Mouse (Mus musculus) small intestine, adult 2 months (tissue): Measurements from ENCODE around the gene Ehd1.

ENCODE experiments used
- CTCF ChIP-seq: fragments of 200-500 bp; IDR thresholded peaks from 2 replicates; pipeline ENCODE4 v1.5.1; 2012; ENCODE audit warnings: low read depth, mild to moderate bottlenecking, control low read depth, inconsistent platforms, low read length, moderate library complexity, mixed read lengths; ENCODE audit not compliant: insufficient replicate concordance, insufficient read length; ENCODE audit errors: extremely low read depth
- POLR2A ChIP-seq: fragments of 200-500 bp; IDR thresholded peaks from 2 replicates; pipeline ENCODE4 v1.6.1; 2012; ENCODE audit warnings: low read depth, mild to moderate bottlenecking, control low read depth, inconsistent platforms, low read length, moderate library complexity

DNA sequence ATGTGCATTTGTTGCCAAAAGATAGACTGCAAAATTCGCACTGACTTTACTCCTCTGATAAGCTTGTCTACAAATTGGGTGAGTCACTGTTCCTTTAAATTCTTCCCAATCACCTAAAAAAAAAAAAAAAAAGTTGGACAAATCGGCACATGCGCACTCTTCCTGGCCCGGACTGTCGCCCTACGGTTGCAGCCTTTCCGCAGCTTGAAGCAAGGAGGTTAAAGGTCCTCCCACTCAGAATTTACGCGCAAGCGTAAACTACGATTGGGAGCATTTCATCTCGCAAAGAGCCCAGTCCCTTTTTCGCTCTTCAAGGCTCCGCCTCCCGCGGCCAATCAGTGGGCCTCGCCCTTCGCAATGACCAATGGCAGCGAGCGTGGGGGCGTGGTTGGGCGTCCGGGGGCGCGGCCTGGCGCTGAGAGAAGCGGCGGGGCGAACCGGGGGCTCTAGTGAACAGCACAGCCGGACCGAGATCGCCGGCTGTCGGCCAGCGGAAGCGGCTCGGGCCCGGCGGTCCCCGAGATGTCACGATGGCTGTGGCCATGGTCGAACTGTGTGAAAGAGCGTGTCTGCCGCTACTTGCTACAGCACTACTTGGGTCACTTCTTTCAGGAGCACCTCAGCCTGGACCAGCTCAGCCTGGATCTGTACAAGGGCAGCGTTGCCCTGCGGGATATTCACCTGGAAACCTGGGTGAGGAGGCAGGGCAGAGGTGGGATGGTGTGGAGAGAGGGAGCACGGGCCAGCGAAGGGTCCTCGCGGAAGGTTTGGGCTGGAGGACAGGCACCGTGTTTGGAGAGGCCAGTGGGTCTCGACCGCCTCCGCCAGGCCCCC lies 35.0 kb upstream of the Ehd1 start, which contains the start of gene Atg2a:
- peak; percentile 84 for TF ChIP-seq POLR2A
- TF ChIP-seq CTCF = no peak
